Mouse (Mus musculus): ENCODE measurements at regions not wholly inside any gene's neighbourhood (a gene's known extent, or its start where the extent isn't known, plus 50 kb on each side); places are given as distances from the start of the nearest gene placed in this dataset.

DNA sequence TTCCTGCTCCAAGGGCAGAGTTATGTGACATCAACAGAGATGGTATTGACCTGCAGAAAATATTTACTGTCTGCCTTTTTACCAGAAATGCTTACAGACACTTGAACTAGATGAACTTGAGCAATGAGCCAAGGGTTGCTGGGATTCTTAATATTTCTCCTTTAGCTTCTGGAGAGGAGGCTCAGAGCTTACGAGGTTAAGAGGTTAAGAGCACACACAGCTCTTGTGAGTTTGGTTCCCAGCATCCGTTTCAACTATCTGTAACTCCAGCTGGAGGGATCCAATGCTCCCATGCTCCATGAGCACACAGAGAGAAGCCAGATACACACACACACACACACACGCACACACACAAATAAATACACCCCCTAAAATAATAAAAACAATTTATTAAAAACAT, 114.7 kb upstream of the Fn1 start:
- DNase-seq (ENCODE audit: low spot score in 2 of 2), result no peak

DNA sequence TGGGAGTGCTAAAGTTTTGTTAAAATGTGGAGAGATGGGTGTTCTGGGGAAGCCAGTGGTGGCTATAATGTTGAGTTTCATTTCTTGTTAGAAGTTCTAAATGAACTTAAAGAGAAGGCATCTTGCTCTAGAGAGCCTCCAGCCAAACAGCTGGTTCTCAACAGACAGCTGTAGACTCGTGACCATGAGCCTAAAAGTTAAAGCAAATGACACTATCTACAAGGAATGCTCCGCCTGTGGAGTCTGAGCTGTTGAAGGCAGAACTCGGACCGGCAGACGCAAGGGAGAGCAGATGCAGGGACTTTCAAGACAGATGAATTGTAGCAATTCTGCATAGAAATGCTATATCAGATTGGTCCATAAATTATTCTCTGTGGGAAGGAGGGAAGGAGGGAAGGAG, 114.1 kb upstream of the Fn1 start:
- no peak for DNase-seq (ENCODE audit: low spot score in 2 of 2)

DNA sequence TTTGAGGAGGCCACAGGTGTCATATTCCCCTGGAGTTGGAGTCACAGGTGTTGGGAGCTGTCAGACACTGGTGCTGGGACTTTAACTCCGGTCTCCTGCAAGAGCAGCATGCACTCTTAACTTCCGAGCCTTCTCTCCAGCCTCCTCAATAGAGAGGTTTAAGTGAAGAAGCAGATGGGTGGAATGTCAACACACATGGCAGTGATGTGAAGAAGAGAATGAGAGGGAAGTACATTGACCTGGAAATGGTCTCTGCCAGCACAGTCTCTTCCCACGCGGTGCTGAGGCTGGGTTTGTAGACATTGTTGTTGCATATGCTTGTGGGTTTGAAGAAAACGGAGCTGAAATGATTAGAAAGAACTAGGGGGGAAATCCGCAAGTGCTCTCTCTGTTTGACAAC, 112.0 kb upstream of the Fn1 start:
- no peak for DNase-seq (ENCODE audit: low spot score in 2 of 2)

GRCm38 (mm10) chr1:71763530-71763929, 110.5 kb upstream of the Fn1 start:
- no peak for DNase-seq (ENCODE audit: low spot score in 2 of 2)

GRCm38 (mm10) chr1:71760342-71760741, 107.3 kb upstream of the Fn1 start:
- no peak for DNase-seq (ENCODE audit: low spot score in 2 of 2)

- no peak for DNase-seq (ENCODE audit: low spot score in 2 of 2)
These were observed 104.2 kb upstream of the Fn1 start for GRCm38 (mm10) chr1:71757236-71757635.

GRCm38 (mm10) chr1:71756159-71756558, 103.2 kb upstream of the Fn1 start:
- no peak for DNase-seq (ENCODE audit: low spot score in 2 of 2)

GRCm38 (mm10) chr1:71755435-71755834, 102.4 kb upstream of the Fn1 start:
- DNase-seq (ENCODE audit: low spot score in 2 of 2), result peak in 1 of 2 experiments; percentile 4

GRCm38 (mm10) chr1:71752351-71752750, 99.4 kb upstream of the Fn1 start:
- no peak for DNase-seq (ENCODE audit: low spot score in 2 of 2)

- no peak for DNase-seq (ENCODE audit: low spot score in 2 of 2)
These were observed 98.6 kb upstream of the Fn1 start for GRCm38 (mm10) chr1:71751601-71752000.

- no peak for DNase-seq (ENCODE audit: low spot score in 2 of 2)
These were observed 82.6 kb upstream of the Fn1 start for GRCm38 (mm10) chr1:71735606-71736005.

- DNase-seq (ENCODE audit: low spot score in 2 of 2), result no peak
These were observed 78.6 kb upstream of the Fn1 start for GRCm38 (mm10) chr1:71731623-71732022.

GRCm38 (mm10) chr1:71731011-71731410, 78.0 kb upstream of the Fn1 start:
- DNase-seq (ENCODE audit: low spot score in 2 of 2), result no peak

DNA sequence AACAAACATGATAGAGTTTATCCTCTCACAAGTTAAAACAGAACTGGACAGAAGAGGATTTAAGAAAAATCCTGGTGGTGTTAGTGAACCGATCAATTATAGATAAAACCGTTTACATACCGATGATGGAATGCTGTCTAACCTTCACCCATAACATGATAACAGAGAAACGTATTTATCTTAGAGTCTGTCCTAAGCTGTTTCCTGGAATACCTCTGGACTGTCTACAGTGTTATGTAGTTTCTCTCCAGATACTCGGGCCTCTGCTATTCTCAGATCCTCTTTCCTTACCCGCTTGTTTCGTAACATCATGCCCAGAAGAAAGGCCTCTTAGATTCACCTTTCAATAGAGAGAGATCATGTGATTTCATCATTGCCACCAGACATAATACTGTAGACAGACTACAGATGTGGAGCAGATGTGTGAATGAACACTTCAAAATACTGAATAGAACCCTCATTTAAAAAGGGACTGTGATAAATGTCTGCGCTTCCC, 75.9 kb upstream of the Fn1 start:
- no peak for DNase-seq (ENCODE audit: low spot score in 2 of 2)

GRCm38 (mm10) chr1:71723816-71724215, 70.8 kb upstream of the Fn1 start:
- peak in 1 of 2 experiments; percentile 60 for DNase-seq (ENCODE audit: low spot score in 2 of 2)

GRCm38 (mm10) chr1:71723039-71723397, 70.0 kb upstream of the Fn1 start:
- no peak for DNase-seq (ENCODE audit: low spot score in 2 of 2)

DNA sequence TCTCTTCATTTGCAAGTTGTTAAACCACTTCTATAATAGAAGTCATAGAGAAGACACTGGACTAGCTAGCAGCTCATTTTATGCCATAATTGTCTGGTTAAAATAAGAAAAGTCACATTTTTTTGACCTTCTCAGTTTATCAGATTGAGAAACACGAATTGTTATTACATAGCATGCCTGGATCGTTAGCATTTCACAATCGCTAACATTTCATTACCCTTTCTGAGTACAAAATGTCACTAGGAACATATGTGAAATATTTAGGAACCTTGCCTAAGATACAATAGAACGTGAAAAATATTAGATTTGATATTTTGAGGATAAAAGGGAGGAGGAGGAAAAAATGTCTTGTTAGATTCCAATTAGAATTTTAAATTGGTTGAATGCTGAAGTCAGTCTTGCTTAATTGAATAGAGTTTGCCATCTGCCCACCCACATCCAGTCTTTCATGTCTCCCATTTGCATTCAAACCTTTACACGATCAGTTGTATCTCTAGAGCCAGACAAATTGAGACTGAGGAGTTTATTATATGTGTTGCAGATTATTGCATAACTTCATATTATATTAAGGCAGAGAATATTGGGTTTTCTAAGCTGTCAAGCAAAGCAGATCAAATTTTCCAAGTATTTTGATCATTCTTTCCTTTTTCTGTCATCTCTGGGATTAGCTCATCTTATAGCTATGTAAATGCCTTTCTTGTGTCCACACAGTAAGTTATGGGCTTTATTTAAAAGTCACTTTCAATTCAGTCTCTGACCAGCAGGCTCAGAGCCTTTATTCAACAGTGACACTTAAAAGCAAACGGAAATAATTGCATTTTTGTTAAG, 69.4 kb upstream of the Fn1 start:
- no peak for DNase-seq (ENCODE audit: low spot score in 2 of 2)
